Comparison of ENCODE assay signal across 9 mouse cellular contexts in genomic region chr1:45627840-45628239, GRCm38 (mm10).
DNase-seq lines count a peak whose midpoint lies in the region; ATAC-seq and TF ChIP-seq lines count a peak whose summit lies in the region.
"Had no signal": no experiment of that assay in that cellular context is flagged by ENCODE, and none has a peak within 500 bp of the region (broad histone marks: within the 10 kb centered on the region; RNA-seq: fewer than 3 reads in every experiment).

No protein-coding gene starts in this region.

- H3K9ac ChIP-seq in forebrain, embryonic 12.5 days: no peak overlapping the region

- 41% methylated on average over 2 of the region's 2 CpGs for WGBS in forebrain, embryonic 10.5 days
- WGBS in forebrain, embryonic 12.5 days: 25% methylated on average over 2 of the region's 2 CpGs

- peak; percentile 18 for DNase-seq in forebrain, embryonic 10.5 days (ENCODE audit: extremely low spot score, low spot score)
- DNase-seq in testis, postnatal 10 days (ENCODE audit: low spot score): peak; percentile 47
- no peak for DNase-seq in testis, postnatal 14 days (ENCODE audit: low spot score)
- DNase-seq in gastrocnemius, postnatal 14 days: peak; percentile 21
- DNase-seq in layer of hippocampus, adult 2 months (ENCODE audit: low spot score in 2 of 2): peak in 1 of 2 experiments; percentile 32
- DNase-seq in ovary, postnatal 36 days (ENCODE audit: low spot score): peak; percentile 11
- DNase-seq in cerebellum, postnatal 36 days: no peak

- H3K4me3 ChIP-seq in forebrain, embryonic 10.5 days: no peak overlapping the region
- H3K4me3 ChIP-seq in forebrain, embryonic 12.5 days (replicated peaks): no peak overlapping the region
- H3K4me3 ChIP-seq in layer of hippocampus, adult 2 months: no peak overlapping the region
- H3K4me3 ChIP-seq: myocyte had no signal

- H3K27me3 ChIP-seq in forebrain, embryonic 10.5 days (ENCODE audit: poor library complexity, severe bottlenecking): no peaks in the 10 kb centered on the region
- no peaks in the 10 kb centered on the region for H3K27me3 ChIP-seq in forebrain, embryonic 12.5 days

- no peaks in the 10 kb centered on the region for H3K36me3 ChIP-seq in forebrain, embryonic 10.5 days (replicated peaks)
- no peaks in the 10 kb centered on the region for H3K36me3 ChIP-seq in forebrain, embryonic 12.5 days (replicated peaks)

- ATAC-seq in forebrain, embryonic 12.5 days (ENCODE audit: low FRiP score): no peak

- H3K27ac ChIP-seq in forebrain, embryonic 10.5 days: no peak overlapping the region
- no peak overlapping the region for H3K27ac ChIP-seq in forebrain, embryonic 12.5 days
- no peak overlapping the region for H3K27ac ChIP-seq in layer of hippocampus, adult 2 months

- TF ChIP-seq CTCF in layer of hippocampus, adult 2 months (conservative IDR thresholded peaks at IDR 0.05): peak; percentile 82

- intact Hi-C loops in gastrocnemius, postnatal 14 days (cut with DNase I; ENCODE audit: low total_unique reads): loop anchor here (5.0 to 10.0 kb wide), 2 partner anchors 196 to 883 kb away; no protein-coding TSS in a partner anchor

- no peaks in the 10 kb centered on the region for H3K4me1 ChIP-seq in forebrain, embryonic 10.5 days
- no peaks in the 10 kb centered on the region for H3K4me1 ChIP-seq in forebrain, embryonic 12.5 days

- H3K9me3 ChIP-seq in forebrain, embryonic 10.5 days: peaks cover 8% of the 10 kb centered on the region
- no peaks in the 10 kb centered on the region for H3K9me3 ChIP-seq in forebrain, embryonic 12.5 days

- H3K4me2 ChIP-seq in forebrain, embryonic 12.5 days: no peak overlapping the region

Comparison
In these comparisons a context has a peak if more than half of its experiments do, and no peak if none do; other contexts are left out.
1. DNase-seq: peak in forebrain, embryonic 10.5 days (single experiment), testis, postnatal 10 days (single experiment), gastrocnemius, postnatal 14 days (single experiment) and ovary, postnatal 36 days (single experiment); none in testis, postnatal 14 days (single experiment) and cerebellum, postnatal 36 days (0 of 2).